Mouse (Mus musculus): Measurements from ENCODE around the gene Sstr3. TPM values are rescaled to one million over a fixed set of nuclear protein-coding genes. Genes with fewer than 3 reads are reported as not detected.

The Sstr3 gene
- total RNA-seq, 2 experiments from 2014 or later = not detected

- no peak for ATAC-seq (replicated peaks; ENCODE audit: poor library complexity)
Observed at GRCm38 (mm10) chr15:78505541-78505940, 38.9 kb downstream of the Sstr3 start.

GRCm38 (mm10) chr15:78504816-78505215, 39.7 kb downstream of the Sstr3 start:
- ATAC-seq (replicated peaks; ENCODE audit: poor library complexity) = no peak

GRCm38 (mm10) chr15:78504013-78504412, 40.5 kb downstream of the Sstr3 start:
- ATAC-seq (replicated peaks; ENCODE audit: poor library complexity) = no peak

- ATAC-seq (replicated peaks; ENCODE audit: poor library complexity) = no peak
Observed at GRCm38 (mm10) chr15:78502437-78503132, 41.9 kb downstream of the Sstr3 start.

GRCm38 (mm10) chr15:78494968-78495406, 49.5 kb downstream of the Sstr3 start, which contains the start of gene Il2rb:
TSS of gene Il2rb (minus strand) at chr15:78495271.
- no peak for ATAC-seq (replicated peaks; ENCODE audit: poor library complexity)

GRCm38 (mm10) chr15:78493401-78494010, 51.0 kb downstream of the Sstr3 start:
- no peak for ATAC-seq (replicated peaks; ENCODE audit: poor library complexity)

- no peak for ATAC-seq (replicated peaks; ENCODE audit: poor library complexity)
Observed at GRCm38 (mm10) chr15:78491301-78491700, 53.2 kb downstream of the Sstr3 start.

- no peak for ATAC-seq (replicated peaks; ENCODE audit: poor library complexity)
Observed at GRCm38 (mm10) chr15:78489906-78490305, 54.6 kb downstream of the Sstr3 start.

- no peak for ATAC-seq (replicated peaks; ENCODE audit: poor library complexity)
Observed at GRCm38 (mm10) chr15:78489248-78489647, 55.2 kb downstream of the Sstr3 start.

- no peak for ATAC-seq (replicated peaks; ENCODE audit: poor library complexity)
Observed at GRCm38 (mm10) chr15:78487066-78487465, 57.4 kb downstream of the Sstr3 start.

Other genes starting within 250 kb of the Sstr3 start
- 4.2 and 4.7 TPM in 2 replicates for gene Csf2rb2, start 239.0 kb downstream of the Sstr3 start, total RNA-seq (2015)
- gene Csf2rb2, start 239.0 kb downstream of the Sstr3 start, total RNA-seq (2017) = 0.98 and 1.7 TPM in 2 replicates
- 52.6 and 56.2 TPM in 2 replicates for gene Csf2rb, start 218.9 kb downstream of the Sstr3 start, total RNA-seq (2015)
- 48.5 and 55.8 TPM in 2 replicates for gene Csf2rb, start 218.9 kb downstream of the Sstr3 start, total RNA-seq (2017)
- not detected in 2 replicates for gene Tex33, start 148.8 kb downstream of the Sstr3 start, total RNA-seq (2015)
- not detected in 2 replicates for gene Tex33, start 148.8 kb downstream of the Sstr3 start, total RNA-seq (2017)
- 23.3 and 37.7 TPM in 2 replicates for gene Tst, start 138.8 kb downstream of the Sstr3 start, total RNA-seq (2015)
- gene Tst, start 138.8 kb downstream of the Sstr3 start, total RNA-seq (2017) = 9.8 and 16.2 TPM in 2 replicates
- gene Mpst, start 138.3 kb downstream of the Sstr3 start, total RNA-seq (2015) = 3.4 and 5.9 TPM in 2 replicates
- 22.7 and 37.3 TPM in 2 replicates for gene Mpst, start 138.3 kb downstream of the Sstr3 start, total RNA-seq (2017)
- gene Kctd17, start 116.1 kb downstream of the Sstr3 start, total RNA-seq (2015) = 7.6 and 8.0 TPM in 2 replicates
- gene Kctd17, start 116.1 kb downstream of the Sstr3 start, total RNA-seq (2017) = 8.3 and 10.3 TPM in 2 replicates
- not detected in 2 replicates for gene Tmprss6, start 76.1 kb downstream of the Sstr3 start, total RNA-seq (2015)
- not detected in 2 replicates for gene Tmprss6, start 76.1 kb downstream of the Sstr3 start, total RNA-seq (2017)
- gene Il2rb, start 49.4 kb downstream of the Sstr3 start, total RNA-seq (2015) = 0.54 TPM in 2 replicates
- gene Il2rb, start 49.4 kb downstream of the Sstr3 start, total RNA-seq (2017) = 0.04 and 0.10 TPM in 2 replicates
- gene C1qtnf6, start 13.3 kb downstream of the Sstr3 start, total RNA-seq (2015) = 4.8 and 5.3 TPM in 2 replicates
- gene C1qtnf6, start 13.3 kb downstream of the Sstr3 start, total RNA-seq (2017) = 0.30 and 0.46 TPM in 2 replicates
- gene Rac2, start 28.1 kb upstream of the Sstr3 start, total RNA-seq (2015) = 402 and 432 TPM in 2 replicates
- gene Rac2, start 28.1 kb upstream of the Sstr3 start, total RNA-seq (2017) = 164 and 243 TPM in 2 replicates
- 34.6 and 45.8 TPM in 2 replicates for gene Cyth4, start 52.4 kb upstream of the Sstr3 start, total RNA-seq (2015)
- gene Cyth4, start 52.4 kb upstream of the Sstr3 start, total RNA-seq (2017) = 74.9 and 87.2 TPM in 2 replicates
- not detected in 2 replicates for gene Elfn2, start 174.1 kb upstream of the Sstr3 start, total RNA-seq (2015)
- 0.04 TPM in 1 of 2 replicates, not detected in the other for gene Elfn2, start 174.1 kb upstream of the Sstr3 start, total RNA-seq (2017)
- 13.3 and 13.6 TPM in 2 replicates for gene Mfng, start 228.8 kb upstream of the Sstr3 start, total RNA-seq (2015)
- gene Mfng, start 228.8 kb upstream of the Sstr3 start, total RNA-seq (2017) = 10.0 and 10.5 TPM in 2 replicates